Mouse (Mus musculus): ENCODE results near the gene Tbk1. TPM values are rescaled to one million over a fixed set of nuclear protein-coding genes. Genes with fewer than 3 reads are reported as not detected.

Tbk1 gene
- polyA plus RNA-seq, 1 experiment from 2014 or later, result 32.6 TPM

DNA sequence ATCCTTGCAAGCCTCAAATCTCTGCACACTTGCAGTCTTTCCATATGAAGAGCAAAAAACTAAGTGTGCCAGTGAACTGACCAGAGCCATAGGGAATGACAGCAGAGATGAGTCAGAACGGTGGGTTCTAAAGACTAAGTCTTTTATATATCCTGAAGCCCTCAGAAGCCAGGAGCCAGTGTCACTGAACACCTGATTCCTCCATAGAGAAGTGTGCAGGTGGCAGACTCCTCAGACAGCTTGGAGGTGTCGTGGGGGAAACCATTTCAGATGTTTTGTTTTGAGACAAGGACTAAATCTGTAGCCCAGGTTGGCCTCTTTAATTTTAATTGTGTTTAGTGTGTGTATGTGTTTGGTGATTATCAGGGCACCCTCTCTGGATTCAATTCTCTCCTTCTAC, 87.5 kb downstream of the Tbk1 start:
- Histone ChIP-seq H3K4me1 (peaks cover 14% of the 10 kb centered on the region), H3K9me3 (replicated peaks) (no peaks in the 10 kb centered on the region), H3K27ac (replicated peaks) (no peak overlapping the region), H3K27me3 (ENCODE audit: low read depth, poor library complexity, severe bottlenecking) (no peaks in the 10 kb centered on the region; the same call in 1 of the 2 replicates), H3K36me3 (no peaks in the 10 kb centered on the region), H3K4me3 (no peak overlapping the region)
- DNase-seq (ENCODE audit: low spot score), result no peak
- WGBS, result 76% methylated on average over 2 of the region's 2 CpGs

DNA sequence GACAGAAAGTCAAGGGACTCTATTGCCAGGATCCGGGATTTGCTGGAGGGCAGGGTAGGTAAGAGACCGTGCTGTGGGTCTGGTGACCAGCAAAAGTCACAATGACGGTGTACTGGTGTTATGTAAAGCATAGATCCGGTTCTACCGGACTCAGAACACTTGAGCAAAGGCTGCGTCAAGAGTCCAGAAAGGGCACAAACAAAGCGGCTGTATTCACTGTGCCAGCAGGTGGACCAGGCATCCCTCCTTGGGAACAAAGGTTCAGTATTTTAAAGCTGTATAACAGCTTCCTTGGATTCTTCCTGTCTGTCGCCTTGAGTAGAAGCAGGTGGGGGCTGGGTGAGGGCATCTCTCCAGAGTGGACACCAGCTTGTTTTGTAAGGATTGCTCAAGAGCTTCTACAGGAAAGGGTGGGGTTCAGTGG, 88.1 kb downstream of the Tbk1 start:
- Histone ChIP-seq H3K27ac (replicated peaks) (no peak overlapping the region), H3K4me1 (peaks cover 14% of the 10 kb centered on the region), H3K4me3 (no peak overlapping the region), H3K9me3 (replicated peaks) (no peaks in the 10 kb centered on the region), H3K36me3 (no peaks in the 10 kb centered on the region), H3K27me3 (ENCODE audit: low read depth, poor library complexity, severe bottlenecking) (no peaks in the 10 kb centered on the region; the same call in 1 of the 2 replicates)
- no peak for DNase-seq (ENCODE audit: low spot score)
- 78% methylated on average over 8 of the region's 8 CpGs for WGBS

GRCm38 (mm10) chr10:121497968-121498367, 88.6 kb downstream of the Tbk1 start:
- WGBS, result 74% methylated on average over 7 of the region's 7 CpGs

GRCm38 (mm10) chr10:121496616-121497015, 90.0 kb downstream of the Tbk1 start:
- Histone ChIP-seq H3K27ac (replicated peaks) (no peak overlapping the region), H3K36me3 (no peaks in the 10 kb centered on the region), H3K4me3 (no peak overlapping the region), H3K9me3 (replicated peaks) (no peaks in the 10 kb centered on the region), H3K27me3 (ENCODE audit: low read depth, poor library complexity, severe bottlenecking) (no peaks in the 10 kb centered on the region; the same call in 1 of the 2 replicates), H3K4me1 (peaks cover 14% of the 10 kb centered on the region)
- 85% methylated on average over 7 of the region's 7 CpGs for WGBS
- DNase-seq (ENCODE audit: low spot score), result no peak

More at GRCm38 (mm10) chr10:121497968-121498367, 88.6 kb downstream of the Tbk1 start:
- no peak for DNase-seq (ENCODE audit: low spot score)
- Histone ChIP-seq H3K4me1 (peaks cover 14% of the 10 kb centered on the region), H3K36me3 (no peaks in the 10 kb centered on the region), H3K4me3 (no peak overlapping the region), H3K27me3 (ENCODE audit: low read depth, poor library complexity, severe bottlenecking) (no peaks in the 10 kb centered on the region; the same call in 1 of the 2 replicates), H3K9me3 (replicated peaks) (no peaks in the 10 kb centered on the region), H3K27ac (replicated peaks) (no peak overlapping the region)

Small RNAs within 50 kb of the gene (microRNA-seq; reads per million reads assigned to microRNA genes)
- gene Gm24330, result not detected

Other genes with a start within 250 kb of the Tbk1 start
- 1.1 and 2.2 TPM in 2 replicates for gene Tbc1d30, start 235.5 kb downstream of the Tbk1 start, polyA plus RNA-seq (2016; fragmentation: Nextera tagmentation; extraction: Ambion mirVana)
- 35.8 and 36.4 TPM in 2 replicates for gene Gns, start 221.7 kb downstream of the Tbk1 start, polyA plus RNA-seq (2016; fragmentation: Nextera tagmentation; extraction: Ambion mirVana)
- 7.2 and 7.8 TPM in 2 replicates for gene Rassf3, start 110.4 kb downstream of the Tbk1 start, polyA plus RNA-seq (2016; fragmentation: Nextera tagmentation; extraction: Ambion mirVana)
- 50.5 and 54.7 TPM in 2 replicates for gene Xpot, start 39.5 kb upstream of the Tbk1 start, polyA plus RNA-seq (2016; fragmentation: Nextera tagmentation; extraction: Ambion mirVana)
- gene D930020B18Rik, start 54.8 kb upstream of the Tbk1 start, polyA plus RNA-seq (2016; fragmentation: Nextera tagmentation; extraction: Ambion mirVana), result 0.14 TPM in 1 of 2 replicates, not detected in the other
- gene BC048403, start 153.2 kb upstream of the Tbk1 start, polyA plus RNA-seq (2016; fragmentation: Nextera tagmentation; extraction: Ambion mirVana), result 2.8 and 3.2 TPM in 2 replicates